Mouse (Mus musculus): ENCODE measurements at regions not wholly inside any gene's neighbourhood (a gene's known extent, or its start where the extent isn't known, plus 50 kb on each side); places are given as distances from the start of the nearest gene placed in this dataset.

DNA sequence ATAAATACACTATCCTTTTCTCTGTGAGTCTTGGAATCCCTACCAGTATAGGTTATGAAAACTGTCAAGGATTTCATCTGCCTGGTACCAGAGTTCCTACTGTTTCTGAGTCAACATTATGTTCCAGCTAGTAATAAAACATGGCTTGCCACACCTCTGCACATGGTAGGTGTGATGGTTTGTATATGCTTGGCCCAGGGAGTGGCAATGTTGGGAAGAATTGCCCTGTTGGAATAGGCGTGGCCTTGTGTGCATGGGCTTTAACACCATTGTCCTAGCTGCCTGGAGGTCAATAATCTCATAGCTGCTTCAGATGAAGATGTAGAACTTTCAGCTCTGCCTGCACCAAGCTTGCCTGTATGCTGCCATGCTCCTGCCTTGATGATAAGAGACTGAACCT is 732.6 kb downstream of the Inhba start:
- in situ Hi-C loops (cut with MboI; ENCODE audit: low sequenced_read_pairs), result no loop called here

DNA sequence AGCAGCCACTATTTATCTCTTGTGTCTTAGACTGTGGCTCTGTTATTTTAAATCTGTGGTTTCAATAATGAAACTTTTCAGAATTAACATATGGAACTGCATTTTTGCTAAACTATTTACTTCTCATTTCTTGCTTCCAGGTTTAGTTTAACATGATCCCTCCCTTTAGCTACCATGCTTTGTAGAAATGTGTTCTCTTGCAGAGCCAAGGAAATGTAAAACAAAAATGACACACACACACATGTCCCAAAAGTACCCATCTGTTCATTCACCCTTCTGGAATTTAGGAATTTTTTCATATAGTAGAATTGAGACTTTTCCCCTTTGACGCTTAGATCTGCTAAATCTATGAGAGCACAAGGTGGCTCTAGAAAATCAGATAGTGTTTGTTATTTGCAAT is 734.0 kb downstream of the Inhba start:
- in situ Hi-C loops (cut with MboI; ENCODE audit: low sequenced_read_pairs), result no loop called here

DNA sequence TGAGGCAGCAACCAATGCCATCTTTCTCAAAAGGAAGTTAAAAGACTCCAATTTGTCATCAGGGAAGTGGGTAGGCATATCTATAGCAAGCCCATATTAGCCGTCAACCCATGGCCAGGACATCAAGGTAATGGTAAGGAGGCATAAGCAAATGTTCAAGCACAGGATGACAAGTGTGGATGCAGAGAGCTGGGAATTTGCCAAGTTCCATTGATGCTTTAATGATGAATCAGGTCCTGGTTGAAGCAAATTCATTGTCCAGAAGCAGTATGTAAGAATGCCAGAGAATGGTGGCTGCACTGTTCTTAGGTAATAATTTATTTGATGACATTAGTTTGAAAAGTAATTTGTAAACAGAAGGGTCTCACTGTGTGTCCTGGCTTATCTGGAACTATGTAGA is 734.8 kb downstream of the Inhba start:
- in situ Hi-C loops (cut with MboI; ENCODE audit: low sequenced_read_pairs), result no loop called here

DNA sequence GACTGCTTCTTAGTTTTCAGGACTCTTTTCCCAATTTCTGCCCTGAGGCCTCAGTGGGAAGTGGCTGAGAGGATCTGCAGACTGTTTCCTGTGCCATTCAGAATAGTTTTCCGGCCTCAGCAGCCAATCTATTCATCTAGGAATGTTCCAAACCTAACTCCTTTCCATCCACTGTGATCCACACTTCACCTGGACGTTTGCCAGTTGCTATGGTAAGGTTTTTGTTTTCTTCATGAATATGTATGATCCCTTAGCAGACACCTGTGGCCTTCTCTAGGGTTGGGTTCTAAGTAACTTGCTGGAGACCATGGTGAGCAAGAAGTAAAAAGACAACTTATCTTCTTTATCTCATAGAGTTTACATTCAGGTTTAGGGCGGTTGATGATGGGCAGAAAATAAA is 744.6 kb downstream of the Inhba start:
- in situ Hi-C loops (cut with MboI; ENCODE audit: low sequenced_read_pairs), result loop anchor here (25.0 kb wide), 1 partner anchor 744 kb away; the partner anchor contains the start of gene Inhba

DNA sequence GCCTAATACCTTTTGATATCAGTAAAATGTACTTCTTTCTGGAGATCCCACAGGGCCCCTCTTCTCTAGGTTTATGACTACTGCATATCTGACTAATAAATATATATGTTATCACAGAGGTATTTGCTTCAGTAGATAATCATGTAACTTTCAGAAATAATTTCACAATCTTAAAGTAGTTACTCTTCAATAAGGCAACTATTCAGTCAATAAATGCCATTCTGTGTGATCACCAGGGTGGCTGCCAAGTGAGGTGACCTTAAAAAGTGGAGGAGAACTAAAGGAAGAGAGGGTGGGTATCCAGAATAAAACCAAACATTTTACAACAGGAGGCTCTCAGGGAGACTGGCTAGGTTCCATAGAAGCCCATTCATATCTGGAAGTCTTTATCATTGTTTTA is 748.4 kb downstream of the Inhba start:
- in situ Hi-C loops (cut with MboI; ENCODE audit: low sequenced_read_pairs), result loop anchor here (25.0 kb wide), 1 partner anchor 748 kb away; the partner anchor contains the start of gene Inhba

DNA sequence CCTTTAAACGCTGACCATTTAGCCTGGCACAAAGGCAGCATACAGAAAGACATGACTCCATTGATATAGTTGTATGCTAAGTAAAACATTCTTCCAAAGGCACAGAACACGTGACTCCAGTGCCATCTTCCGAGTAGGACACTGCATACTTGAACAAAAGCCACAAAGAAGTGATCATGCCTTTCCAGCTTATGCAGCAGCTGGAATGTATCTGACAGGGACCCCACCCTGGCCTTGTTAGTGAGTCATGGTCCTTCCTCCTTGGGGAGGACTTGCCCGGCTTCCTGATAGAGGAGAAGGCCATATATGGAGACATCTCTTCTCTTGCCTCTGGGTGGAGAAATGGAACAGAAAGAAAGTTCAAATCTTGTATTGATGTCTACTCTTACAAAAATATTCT is 749.8 kb downstream of the Inhba start:
- in situ Hi-C loops (cut with MboI; ENCODE audit: low sequenced_read_pairs), result loop anchor here (25.0 kb wide), 1 partner anchor 749 kb away; the partner anchor contains the start of gene Inhba

DNA sequence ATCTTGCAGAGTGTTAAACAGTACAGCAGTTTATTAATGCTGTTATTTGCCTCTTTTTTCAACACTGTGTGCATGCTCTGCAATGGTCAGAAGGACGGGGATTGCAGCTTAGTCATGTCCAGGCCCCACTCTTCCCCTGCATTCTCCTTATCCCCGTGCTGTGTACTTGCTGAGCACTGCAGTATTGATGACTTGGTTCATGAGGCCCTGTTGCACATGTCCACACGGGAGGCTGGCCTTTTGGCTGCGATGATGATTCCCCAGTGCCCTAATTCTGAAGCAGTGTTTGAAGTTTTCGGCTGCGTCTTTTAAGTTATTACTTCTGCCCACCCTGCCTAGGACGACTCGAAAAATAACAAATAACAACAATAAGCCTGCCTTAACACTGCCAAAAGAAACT is 750.7 kb downstream of the Inhba start:
- in situ Hi-C loops (cut with MboI; ENCODE audit: low sequenced_read_pairs), result loop anchor here (25.0 kb wide), 1 partner anchor 750 kb away; the partner anchor contains the start of gene Inhba

DNA sequence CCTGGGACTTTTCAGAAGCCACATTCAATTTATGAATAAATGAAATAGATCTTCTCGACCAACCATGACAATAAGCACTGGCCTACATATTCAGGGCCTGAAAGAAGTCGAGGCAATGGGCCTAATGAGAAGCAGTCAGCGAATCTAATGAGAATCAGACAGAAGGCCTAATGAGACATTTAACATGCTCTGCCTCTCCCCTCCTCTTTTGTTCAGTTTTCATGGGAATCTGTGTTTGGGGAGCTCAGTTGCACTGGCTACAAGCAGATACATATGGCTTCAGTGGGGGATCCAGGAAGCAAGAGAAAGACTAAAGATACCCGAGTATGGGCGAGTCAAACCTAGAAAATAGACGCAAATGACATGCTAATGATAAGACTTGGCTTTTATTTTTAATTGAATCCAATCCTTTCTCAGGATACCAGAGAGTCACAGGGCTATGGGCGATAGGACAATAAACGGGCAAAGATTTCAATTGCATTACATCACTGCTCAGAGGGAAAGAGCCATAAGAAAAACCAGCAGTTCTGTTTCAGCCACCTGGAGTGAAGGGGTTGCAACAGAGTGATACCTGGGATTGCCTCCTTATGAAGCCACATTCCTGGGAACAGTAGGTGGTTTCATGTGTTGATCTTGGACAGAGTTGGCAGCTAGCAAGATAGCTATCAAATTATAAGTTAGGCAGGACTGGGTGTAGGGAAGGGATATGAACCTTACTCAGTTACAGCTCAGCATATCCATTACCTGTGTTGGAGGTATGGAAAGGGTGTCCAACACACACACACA is 751.3 kb downstream of the Inhba start:
- in situ Hi-C loops (cut with MboI; ENCODE audit: low sequenced_read_pairs), result loop anchor here (25.0 kb wide), 1 partner anchor 751 kb away; the partner anchor contains the start of gene Inhba

DNA sequence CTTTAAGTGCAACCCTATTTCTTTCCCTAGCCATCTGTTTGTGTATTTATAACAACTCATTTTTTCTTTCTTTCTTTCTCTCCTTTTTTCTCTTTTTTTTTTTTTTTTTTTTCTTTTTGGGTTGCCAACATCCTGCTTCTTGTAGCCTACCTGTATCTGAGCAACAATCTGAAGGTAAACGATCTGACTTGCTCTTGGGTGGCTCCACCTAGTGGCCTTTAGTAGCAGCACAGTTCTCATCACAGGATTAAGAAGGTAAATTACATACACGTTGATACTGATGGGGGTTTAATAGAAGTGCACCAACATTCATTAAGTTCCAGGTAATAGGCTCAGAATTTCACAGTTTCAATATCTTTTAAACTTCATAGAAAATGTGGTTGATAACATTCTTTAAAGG is 752.1 kb downstream of the Inhba start:
- in situ Hi-C loops (cut with MboI; ENCODE audit: low sequenced_read_pairs), result loop anchor here (25.0 kb wide), 1 partner anchor 751 kb away; the partner anchor contains the start of gene Inhba

DNA sequence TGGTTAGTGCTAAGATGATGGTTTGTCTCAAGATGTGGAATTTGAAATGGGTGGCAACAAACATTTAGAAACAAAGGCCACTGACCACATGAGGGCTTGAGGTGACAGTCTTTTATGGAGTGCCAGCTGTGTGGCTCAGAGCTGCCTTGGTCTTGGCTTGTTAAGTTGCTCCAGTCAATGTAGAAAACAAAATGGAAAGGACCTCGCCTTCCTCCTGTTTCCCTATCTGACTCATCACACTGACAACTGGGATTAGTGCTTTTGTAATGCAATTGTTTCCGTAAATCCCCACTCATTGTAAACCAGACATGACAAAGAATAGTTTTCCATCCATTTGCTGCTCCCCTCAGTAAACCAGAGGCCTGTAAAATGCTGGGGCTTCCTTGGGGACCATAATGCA is 757.8 kb downstream of the Inhba start:
- in situ Hi-C loops (cut with MboI; ENCODE audit: low sequenced_read_pairs), result loop anchor here (25.0 kb wide), 1 partner anchor 757 kb away; the partner anchor contains the start of gene Inhba

DNA sequence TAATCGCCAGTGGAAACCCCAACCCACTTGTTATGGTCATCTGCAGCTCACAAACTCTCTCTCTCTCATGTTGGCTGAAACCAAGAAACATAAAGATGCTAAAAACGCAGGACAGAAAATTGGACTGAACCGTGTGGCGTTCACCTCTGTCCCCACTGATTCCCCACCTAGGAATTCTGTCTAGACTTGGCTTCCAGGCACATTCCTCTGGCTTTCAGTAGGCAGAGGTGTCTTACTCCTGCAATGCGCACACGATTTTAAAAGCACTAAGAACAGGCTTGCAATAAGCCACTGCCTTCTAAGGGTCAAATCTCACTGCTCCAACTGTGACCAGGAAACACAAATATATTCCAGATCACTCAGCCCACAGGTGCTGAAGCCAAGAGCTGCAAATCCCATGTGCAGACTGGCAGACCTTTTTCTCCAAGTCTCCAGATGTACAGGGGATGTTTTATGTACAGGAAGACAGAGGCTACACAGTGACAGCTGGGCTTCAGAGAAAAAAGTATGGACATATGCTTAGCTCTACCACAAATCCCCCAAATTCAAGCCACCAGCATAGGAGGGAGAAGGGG is 758.3 kb downstream of the Inhba start:
- in situ Hi-C loops (cut with MboI; ENCODE audit: low sequenced_read_pairs), result loop anchor here (25.0 kb wide), 1 partner anchor 758 kb away; the partner anchor contains the start of gene Inhba

DNA sequence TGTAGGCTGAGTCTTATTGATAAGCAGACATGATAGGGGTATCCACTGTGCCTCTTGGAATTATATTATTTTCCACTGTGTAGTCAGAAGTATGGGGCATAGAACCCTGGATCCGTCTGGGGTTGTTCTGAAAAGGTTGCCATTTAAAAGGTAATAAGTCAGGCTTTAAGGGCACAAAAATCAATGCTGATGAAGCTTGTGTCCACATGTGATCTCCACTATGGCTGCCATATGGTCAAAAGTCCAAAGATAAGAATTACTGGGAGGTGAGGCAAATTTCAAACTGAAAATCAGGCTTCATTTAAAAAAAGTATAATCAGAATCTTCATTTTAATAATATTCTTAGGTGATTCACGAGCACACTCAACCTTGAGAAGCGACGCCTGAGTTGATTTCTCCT is 760.2 kb downstream of the Inhba start:
- in situ Hi-C loops (cut with MboI; ENCODE audit: low sequenced_read_pairs), result loop anchor here (25.0 kb wide), 1 partner anchor 760 kb away; the partner anchor contains the start of gene Inhba

DNA sequence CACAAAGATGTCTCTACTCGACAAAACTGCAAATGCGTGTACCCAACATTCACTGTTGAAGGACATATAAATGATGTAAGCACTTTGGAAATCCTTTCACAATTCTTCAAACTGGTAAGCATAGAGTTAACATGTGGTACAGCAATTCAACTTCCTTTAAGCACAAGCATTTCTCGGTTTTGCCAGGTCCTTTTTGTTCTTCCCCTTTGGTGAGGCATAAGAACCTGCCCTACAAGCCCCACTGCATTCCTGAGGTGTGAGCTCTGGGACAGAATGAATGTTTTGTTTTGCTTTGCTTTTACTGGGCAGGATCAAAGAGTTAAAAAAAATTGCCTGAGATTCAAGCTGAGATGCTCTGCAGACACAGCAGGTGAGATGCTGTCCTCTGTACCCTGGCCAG is 793.9 kb downstream of the Inhba start:
- in situ Hi-C loops (cut with MboI; ENCODE audit: low sequenced_read_pairs), result no loop called here
